Mouse (Mus musculus) spleen, adult 2 months (tissue): Measurements from ENCODE around the gene Ebp.

ENCODE experiments used
- CTCF ChIP-seq: fragments of 200-500 bp; IDR thresholded peaks from 2 replicates; pipeline ENCODE4 v1.5.1; 2011; ENCODE audit warnings: mild to moderate bottlenecking, inconsistent platforms; ENCODE audit not compliant: insufficient read depth, insufficient read length, insufficient replicate concordance; ENCODE audit errors: extremely low read depth
- POLR2A ChIP-seq: fragments of 200-500 bp; IDR thresholded peaks from 2 replicates; pipeline ENCODE4 v1.6.1; 2011; ENCODE audit warnings: low read depth, low read length, inconsistent platforms

DNA sequence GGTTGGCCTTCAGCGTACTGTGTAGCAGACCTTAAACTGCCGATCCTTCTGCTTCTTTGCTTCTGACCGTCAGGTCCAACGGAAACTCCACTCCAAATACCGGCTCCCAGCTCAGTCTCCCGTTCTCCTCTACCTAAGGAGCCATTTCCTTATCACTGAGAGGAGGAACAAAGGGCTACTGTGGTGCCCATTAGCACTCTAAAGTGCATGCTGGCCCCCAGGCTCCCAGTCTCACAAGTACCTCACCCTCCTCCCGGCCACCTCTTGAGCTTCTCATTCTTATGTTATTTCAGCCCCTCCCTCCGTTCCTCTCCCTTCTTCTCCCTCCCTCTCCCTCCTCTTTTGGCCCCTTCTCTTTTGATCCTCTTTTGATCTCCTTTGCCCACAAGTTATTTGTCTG lies 26.3 kb upstream of the Ebp start:
- TF ChIP-seq CTCF, result no peak
- TF ChIP-seq POLR2A, result no peak
